Mouse (Mus musculus) c-Kit-positive CD71-positive TER-119-negative erythroid progenitor cells, embryonic 14.5 days (primary cell): ENCODE measurements at regions not wholly inside any gene's neighbourhood (a gene's known extent, or its start where the extent isn't known, plus 50 kb on each side); places are given as distances from the start of the nearest gene placed in this dataset.

Experiments used
- DNase-seq: peaks from one replicate; pipeline ENCODE4 v3.0.0-alpha.2; 2013; ENCODE audit warnings: low read depth

DNA sequence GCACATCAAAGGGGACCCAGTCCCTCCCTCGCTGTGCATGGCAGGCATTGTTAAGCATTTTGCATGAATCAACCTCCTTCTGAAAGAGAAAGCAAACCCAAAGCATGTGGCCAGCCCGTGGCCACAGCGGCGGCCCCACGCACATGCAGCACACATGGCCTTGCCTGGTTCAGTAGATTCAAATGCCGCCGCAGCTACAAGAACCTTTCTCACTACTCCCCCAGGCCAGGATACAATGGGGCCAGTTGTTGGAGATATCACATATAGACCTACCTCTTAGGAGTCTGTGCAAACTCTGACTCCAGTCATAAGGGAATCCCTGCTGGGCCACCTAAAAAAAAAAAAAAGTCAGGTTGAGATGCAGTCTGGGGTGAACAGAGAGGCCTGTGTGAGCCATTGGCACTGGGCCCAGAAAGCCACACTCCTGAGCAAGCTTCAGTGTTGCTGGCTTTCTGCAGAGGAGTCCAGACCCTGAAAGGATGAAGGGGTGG is 329.4 kb upstream of the Jarid2 start:
- DNase-seq = no peak

DNA sequence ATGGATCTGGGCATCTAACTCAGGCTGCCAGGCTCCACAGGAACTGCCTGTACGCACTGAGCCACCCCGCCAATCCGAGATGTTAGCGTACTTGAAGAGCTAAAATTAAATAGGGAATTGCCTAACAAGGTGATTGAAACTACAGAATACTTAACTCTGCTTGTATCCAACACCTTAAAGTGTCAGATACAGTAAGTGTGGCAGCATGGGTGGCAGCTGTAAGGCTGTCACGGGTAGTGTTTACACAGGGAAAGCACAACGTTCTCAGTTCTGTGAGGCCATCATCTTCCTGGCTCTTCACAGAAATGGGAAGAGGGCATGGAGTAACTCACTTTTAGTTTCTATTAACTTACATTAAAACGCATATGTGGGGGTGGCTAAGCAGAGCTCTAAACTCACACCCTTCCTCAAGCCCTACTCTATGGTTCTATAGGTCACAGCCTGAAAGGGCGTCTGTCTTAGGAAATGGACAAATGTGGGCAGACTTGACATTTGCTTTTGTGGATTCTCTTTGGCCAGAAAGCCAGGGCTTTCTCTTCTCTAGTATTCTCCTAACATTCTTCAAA is 325.2 kb upstream of the Jarid2 start:
- no peak for DNase-seq

DNA sequence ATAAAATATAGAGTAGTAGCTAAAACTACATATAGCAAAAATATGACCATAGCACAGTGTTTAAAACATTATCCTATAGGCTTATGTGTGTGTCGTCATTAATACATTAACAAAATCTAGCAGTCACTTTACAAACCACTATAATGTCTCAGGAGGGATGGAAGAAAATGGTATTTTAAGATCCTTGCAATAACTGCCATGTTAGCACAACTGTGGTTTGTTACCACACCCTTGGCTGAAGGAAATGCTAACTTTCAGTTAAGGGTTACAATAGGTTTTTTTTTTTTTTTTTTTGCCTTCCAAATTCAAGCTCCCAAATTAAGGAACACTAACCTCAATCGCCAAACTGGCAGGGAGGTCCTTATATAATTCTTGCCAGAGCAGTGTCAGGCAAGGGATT is 322.0 kb upstream of the Jarid2 start:
- DNase-seq = no peak

DNA sequence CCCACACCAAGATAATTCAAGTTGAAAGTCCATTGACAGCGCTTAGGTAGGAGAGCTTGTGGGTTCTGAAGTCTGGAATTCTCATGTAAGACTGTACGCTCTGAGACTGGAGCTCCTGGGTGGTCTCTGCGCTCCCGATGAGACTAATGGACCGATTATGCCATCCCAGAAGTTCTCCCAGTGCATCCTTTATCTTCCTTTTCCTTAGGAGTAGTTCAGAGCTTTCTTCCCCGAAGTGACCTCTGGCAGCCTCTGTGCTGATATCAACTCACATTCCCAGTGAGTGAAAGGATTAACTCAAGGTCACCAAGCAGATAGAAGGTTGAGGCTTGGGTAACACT is 320.7 kb upstream of the Jarid2 start:
- DNase-seq = no peak

DNA sequence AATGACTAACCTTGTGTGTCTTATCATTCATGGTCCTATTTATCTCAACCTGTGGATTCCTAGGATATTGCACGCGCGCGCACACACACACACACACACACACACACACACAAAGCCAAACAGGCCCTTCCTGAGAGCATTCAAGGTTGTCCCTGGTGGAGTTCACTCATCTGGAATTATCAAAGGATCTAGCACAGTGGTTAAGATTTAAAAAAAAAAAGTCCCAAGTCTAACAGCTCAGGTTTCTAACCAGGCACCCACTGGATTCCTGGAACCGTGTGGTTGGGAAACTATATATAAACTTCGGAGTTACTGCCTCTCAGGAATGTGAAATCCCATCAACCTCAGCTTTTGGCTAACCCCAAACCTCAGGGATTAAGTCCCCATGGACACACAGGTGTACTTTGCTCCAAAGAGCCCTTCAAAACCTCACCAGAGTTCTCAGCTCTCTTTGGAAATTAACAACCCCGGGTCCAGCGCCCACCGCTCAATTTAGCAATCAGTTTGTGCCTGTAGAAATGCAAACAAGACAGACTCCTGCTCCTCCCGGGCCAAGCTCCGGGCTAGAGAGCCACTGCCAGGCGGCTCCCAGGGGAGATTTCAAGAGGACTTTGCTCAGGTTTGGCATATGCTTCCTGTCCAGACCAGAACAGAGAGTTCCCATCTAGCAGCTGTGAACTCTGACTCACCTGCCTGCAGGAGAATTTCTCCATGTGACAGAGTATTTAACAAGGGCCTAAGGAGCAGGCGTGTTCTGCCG is 320.1 kb upstream of the Jarid2 start:
- DNase-seq = no peak

DNA sequence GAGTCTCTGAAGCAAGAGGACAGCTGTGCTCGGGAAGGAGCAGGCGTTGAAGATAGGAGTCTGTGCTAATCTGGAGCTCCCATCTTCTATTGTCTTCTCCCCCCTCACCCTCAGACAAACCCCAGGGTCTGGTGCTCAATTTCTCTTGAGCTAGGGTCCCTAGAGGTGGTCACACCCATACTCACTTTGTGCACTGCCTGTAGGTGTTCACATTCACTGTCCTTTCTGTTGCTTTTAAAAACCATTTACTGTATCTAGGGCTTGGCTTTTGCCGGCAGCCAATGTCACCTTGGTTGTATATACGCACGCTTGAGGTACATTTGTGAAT is 319.6 kb upstream of the Jarid2 start:
- no peak for DNase-seq

DNA sequence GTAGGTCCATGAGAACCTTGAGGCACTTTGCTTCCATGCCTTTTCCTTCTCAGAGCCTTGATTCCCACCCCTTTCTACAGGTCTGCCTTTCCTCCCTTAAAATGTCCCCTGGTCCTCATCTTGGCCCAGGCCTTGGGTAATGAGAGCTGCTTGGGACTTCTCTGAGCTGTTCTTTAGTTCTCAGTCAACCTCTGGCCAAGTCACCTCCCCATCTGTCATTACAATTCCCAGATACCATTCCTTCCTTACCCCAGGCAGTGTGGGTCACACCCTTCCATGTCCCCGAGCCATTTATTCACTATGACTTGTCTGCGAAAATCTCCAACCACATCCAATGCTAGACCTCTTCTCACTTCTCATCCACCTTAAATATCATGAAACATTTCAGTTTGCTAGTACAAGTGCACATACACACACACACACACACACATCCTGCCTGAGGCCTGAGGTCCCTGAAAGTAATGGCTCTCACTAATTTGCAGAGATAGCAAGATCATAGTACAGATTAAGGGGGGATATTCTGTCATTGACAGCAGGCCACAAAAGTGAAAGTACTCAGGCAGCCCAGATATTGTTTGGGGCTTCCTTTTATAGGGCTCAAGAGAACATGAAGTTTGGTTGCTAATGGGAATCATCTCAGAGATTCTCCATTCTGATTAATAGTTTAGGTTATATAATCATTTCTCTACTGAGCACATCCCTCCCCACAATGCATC is 317.3 kb upstream of the Jarid2 start:
- no peak for DNase-seq

DNA sequence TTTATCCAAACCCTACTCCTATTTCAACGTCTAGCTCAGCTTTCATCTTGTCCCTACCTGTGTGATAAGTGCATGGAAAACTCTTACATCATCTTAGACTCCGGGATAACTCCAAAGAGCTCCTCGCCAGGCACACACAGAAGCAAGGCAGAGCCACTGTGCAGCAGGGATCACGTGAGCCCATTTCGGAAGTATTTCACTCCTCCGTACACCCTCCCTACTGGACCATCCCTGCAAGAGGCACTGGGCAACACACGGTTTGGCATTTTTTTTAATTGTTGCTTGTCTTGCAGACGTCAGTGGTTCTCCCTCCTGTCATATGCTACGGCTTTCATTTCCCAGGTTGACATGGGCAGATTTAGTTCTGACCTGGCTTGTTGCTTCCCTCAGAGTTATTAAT is 316.0 kb upstream of the Jarid2 start:
- DNase-seq = no peak

DNA sequence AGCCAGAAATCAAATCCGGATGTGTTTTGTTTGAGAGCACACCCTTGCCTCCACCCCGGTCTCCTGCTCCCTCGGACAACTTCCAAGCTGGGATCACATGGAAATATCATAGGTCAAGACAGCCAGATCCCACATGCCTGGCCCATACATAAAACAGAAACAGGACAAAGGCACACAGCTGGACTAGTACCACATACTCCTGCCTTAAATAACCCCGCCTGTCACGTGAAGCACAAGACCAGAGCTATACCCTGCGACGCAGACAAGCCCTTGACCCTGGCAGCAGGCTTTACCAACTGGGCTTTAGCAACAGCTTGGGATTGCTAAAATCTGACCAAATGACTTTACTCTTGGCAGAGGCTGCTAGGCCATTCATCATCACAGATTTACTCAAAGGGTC is 313.3 kb upstream of the Jarid2 start:
- no peak for DNase-seq

DNA sequence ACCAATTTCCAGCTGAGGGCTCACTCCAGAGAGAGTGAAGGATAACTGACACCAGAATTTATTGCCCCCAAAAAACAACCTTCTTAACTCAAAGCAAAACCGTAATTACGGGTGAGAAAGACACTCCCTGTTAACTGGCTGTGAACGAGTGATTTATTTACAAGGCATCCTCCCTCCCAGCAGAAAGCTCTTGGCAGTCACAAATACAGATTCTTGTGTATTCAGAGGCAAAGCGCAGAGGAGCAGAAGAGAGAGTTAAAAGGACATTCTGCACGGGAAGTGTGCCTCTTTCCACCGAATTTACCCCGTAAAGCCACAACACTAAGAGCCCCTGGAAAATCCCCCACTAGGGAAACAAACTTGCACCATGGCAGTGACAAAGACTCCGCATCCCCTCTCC is 312.3 kb upstream of the Jarid2 start:
- no peak for DNase-seq

DNA sequence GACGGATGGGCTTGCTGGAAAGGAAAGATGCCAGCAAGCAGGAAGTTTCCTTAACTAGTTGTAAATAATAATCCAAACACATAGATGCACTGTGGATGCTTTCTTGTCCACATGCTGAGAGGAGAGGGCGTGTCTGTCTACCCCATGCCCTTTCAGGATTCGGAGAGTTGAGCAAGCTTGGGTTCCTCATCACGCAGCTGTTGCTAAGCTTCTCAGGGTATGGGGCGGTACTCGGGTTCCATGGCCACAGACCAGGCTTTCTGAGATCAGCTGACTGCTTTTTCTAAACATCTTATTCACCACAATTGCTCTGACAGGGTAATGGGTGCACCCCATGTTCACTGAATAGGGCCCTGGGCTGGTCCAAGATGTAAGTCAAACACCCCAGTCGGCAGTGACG is 310.2 kb upstream of the Jarid2 start:
- DNase-seq = no peak

DNA sequence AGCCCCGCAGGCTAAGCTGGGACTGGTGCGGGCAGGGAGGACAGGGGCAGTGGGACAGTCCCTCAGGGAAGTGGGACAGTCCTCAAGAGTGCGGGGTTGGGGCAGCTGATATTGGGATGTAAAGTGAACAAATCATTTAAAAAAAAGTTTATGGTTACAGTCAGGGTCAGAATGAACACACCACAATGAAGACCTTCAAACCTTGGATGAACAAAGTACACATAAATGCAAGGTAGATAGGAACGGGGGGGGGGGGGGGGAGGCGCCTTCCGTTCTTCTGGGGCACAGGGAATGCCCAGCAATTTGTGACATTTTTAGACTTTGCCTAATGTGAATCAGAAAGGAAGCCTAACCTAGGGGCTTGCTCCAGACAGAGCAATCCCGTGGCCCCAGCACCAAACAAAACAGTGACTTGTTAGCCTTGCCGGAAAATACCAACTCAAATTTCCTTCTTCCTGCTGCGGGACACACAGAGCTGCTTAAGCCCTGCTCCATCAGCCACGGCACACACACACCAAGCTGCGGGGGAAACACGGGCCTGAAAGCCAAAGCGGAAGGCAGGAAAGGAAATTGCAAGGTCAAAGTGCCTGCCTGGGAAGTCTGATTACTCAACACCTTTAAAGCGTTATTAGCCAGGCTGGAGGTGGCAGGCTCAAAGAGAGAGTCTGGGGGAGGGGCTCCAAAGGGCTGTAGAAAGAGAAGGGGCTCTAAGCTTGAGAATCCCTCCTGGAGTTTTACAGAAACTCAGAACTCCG is 309.6 kb upstream of the Jarid2 start:
- DNase-seq = no peak

DNA sequence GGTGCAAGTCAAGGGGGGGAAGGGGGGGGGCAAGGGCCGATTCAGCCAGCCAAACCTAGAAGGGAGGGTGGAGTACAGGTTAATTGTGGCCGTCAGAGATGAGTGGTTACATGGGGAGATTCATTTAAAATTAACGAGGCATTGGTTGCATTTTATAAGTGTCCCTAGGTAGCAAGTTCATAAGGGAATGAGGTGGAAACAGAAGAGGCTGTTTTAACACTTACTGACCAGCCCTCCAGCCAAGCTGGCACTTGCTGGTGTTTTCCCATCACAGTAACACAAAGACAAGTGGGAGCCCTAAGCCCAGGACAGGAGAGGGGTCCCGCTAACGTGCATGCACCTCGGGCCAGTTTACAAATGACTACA is 309.1 kb upstream of the Jarid2 start:
- DNase-seq = no peak

DNA sequence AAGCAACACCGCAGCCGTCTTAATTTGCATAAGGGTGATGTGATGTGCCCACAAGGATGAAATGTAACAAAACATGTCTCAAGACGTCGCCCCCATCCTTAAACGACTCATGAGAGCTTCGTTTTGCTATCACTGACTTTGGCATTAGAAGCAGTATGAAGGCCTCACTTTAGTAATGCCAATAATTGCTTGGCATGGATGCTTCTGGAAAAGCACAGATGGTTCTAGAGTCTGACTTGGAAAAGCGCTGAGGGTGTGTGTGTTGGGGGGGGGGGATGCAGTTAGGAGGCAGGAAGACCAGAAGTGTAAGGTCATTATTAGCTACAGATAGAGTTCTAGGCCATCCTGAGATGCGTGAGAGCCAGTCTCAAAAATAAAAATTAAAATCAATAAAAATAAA is 308.3 kb upstream of the Jarid2 start:
- DNase-seq = no peak

DNA sequence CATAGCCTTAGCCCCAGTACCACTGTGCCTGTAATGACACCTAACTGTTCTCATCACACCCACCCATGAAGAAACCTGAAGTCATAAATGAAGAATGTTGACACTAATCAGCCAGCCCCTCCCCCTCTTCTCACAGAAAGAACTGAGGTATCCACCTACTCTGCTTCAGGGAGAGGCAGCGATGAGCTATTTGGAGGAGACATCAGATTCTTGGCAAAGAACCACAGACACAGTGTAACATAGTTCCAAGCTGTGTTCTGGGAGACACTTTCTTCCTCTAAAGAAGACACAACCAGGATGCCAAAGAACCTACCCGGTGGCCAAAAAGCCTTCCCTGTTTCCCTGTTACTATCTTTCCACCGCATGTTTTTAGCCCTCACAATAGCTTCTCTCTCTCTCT is 307.8 kb upstream of the Jarid2 start:
- DNase-seq = no peak

DNA sequence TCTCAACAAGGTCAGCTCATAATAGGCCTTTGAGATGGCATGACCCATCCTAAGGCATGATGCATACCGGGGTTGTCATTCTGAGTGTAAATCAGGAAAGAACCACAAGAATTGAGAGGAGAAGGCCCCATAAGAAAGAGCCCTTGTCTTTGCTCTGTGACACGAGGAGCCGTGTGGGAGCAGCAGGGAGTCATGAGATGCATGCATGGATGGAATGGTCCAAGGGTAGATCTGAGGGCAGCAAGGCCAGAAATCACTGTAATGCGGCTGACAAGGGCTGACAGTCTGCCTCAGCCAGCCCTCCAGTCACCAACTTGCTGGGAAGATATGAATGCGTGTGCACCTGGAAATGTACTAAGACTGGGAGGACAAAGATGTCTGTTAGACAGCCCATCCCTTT is 307.4 kb upstream of the Jarid2 start:
- DNase-seq = no peak

DNA sequence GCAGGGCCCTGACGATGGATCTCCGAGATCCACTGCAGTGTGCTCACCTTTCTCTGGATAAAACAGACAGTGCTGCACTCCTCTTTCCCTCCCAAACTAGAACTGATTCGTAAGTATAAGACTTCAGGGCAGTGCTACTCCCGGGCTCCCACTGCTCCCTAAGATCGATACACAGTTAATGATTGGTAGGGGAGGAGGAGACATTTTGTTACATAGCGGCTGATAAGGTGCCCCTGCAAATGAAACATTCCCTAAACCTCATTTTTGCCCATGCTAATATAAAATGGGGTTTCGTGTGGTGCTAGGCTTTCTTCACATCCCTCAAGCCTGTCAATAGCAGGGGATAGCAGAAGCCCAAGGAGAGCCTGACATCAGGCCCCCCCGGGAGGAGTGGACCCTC is 298.8 kb upstream of the Jarid2 start:
- no peak for DNase-seq

DNA sequence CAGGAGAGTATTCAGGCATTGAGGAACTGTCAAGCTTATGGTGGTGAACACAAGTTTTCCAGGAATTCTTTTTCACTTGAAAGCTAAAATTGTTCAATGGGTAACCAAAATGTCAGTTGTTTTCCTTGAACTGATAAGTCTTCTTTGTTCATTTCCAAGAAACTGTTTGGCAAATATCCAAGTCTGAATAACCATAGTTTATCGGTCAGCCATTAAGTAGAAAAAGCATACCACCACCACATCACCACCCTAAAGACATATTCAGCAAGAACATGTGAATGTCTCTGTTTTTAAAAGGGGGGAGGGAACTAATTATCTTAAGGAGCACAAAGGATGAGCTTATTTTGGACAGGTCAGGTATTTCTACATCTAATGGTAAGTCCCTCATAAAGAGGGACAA is 291.6 kb upstream of the Jarid2 start:
- DNase-seq = no peak

DNA sequence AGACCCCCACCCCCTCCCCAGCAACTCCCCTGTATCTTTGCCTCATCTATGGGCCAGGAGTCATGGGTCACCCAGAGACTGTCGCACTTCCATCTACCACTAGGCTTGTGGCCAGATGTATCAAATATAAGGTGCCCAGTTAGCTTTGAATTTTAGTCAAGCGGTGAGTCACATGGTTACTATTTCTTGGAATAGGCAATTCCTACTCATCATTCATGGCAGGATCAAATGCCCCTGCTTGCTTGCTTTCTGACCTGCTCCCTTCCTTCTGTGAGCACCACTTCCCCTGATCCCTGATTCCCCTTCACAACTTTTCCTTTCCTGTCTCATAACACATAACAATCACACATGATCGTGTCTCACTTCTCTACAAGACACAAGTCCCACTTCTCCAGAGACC is 288.2 kb upstream of the Jarid2 start:
- DNase-seq = no peak

DNA sequence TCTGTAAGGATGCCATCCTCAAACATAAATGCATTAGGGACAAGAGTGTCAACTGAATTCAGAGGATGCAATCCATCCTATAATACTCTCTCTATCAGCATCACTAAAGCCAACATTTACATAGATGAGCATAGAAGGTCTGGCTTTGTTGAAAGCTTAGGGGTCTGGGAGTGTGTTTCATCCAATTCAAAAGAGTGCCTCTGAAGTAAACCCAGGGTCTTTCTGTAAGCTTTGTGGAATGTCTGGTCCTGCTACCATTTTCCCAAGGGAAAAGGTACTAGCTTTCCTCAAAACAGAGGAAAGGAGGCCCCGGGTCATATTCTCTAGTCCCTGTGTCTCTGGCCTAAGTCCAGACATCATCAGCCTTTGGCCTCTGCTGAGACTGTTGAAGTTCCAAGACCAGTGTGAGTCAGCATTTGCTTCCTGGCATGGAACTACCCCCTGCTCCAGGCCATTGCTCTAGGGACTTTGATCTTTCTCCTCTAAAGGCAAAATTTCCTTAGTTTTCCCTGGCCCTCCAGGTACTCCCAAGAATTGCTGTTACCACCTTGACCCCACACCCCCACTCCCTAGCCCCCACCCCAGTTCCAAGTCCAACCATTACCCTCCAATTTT is 280.0 kb upstream of the Jarid2 start:
- DNase-seq = no peak

DNA sequence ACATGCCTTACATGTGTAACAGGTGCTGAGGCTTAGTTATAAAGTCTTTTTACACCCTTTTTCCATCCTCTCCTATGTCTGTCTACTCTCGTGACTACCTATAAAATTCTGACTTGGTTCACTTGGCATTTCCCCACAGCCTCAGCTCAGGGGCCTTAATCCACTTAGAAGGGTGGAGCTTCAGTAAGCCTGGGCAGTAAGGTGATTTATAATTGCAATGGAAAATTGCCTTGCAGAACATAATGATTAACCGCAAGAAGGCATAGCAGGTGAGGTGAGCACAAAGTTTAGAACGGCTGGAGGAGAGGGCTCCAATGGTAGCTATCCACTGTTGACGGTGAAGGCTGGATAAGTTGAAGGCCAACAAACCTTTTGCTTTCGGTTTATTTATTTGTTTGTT is 278.1 kb upstream of the Jarid2 start:
- no peak for DNase-seq

DNA sequence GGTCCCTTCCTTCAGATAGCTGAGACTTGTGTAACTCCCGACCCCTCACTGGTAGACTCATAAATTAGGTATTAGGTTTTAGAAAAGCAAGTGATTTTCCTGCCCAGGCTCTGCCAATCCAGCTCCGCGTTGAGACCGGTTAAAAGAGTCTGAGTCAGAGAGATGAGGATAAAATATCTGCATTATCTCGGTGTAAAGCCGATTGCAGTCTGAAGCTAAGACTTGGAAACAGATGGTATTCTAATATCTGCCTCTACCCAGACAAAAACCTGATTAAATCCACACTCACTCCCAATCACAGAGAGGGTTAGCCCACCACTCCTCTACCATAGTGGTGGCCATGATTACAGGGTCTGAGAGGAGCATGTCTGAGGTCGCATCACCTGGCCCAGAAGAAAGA is 276.1 kb upstream of the Jarid2 start:
- no peak for DNase-seq

DNA sequence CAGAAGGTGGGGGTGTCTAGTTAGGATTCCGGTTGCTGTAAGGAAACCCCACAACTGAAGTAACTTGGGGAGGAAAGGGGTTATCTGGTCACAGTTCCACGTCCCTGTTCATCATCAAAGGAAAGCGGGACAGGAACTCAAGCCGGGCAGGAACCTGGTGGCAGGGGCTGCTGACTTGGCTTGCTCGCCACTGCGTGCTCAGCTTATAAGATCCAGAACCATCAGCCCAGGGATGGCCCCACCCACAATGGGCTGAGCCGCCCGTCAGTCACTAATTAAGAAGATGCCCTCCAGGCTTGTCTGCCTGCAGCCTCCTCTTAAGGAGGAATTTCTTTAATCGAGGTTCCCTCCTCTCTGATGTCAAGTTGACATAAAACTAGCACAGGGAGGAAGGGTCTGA is 275.1 kb upstream of the Jarid2 start:
- DNase-seq = no peak
